Mouse (Mus musculus) gastrocnemius, adult 8-10 months (tissue): ENCODE data around the gene Pros1. TPM values are rescaled to one million over a fixed set of nuclear protein-coding genes. Genes with fewer than 3 reads are reported as not detected.

Experiments used
- microRNA-seq: library from miRNA; unstranded; fragments of <30 nt; microRNA quantifications from one replicate; pipeline ENCODE4 v1.2.0, GENCODE M21; 2022
- total RNA-seq, 4 experiments: library from RNA; stranded (reverse); gene quantifications; 2 replicates each; pipeline ENCODE4 v1.2.4; 2022

The Pros1 gene
- total RNA-seq, 4 experiments from 2014 or later: 3.6 to 6.2 (median 4.4) TPM

Small RNA genes within 50 kb of the gene (microRNA-seq; reads per million reads assigned to microRNA genes)
- gene Gm25986: not detected

Other genes starting within 250 kb of the Pros1 start
- gene Nsun3, start 67.5 kb upstream of the Pros1 start, total RNA-seq: 1 to 10 TPM; 5.8 to 8.5 (median 6.9) TPM
- gene Stx19, start 39.6 kb upstream of the Pros1 start, total RNA-seq: not detected
- 1 to 10 TPM; 2.3 to 6.2 (median 3.2) TPM for gene Arl13b, start 7.3 kb upstream of the Pros1 start, total RNA-seq